Mouse (Mus musculus) brain, embryonic 14.5 days (tissue): ENCODE data around the gene Aplp1.

Experiments used
- CTCF ChIP-seq: fragments of 200-500 bp; IDR thresholded peaks from 2 replicates; pipeline ENCODE4 v1.5.1; 2012; ENCODE audit warnings: inconsistent platforms, mild to moderate bottlenecking, moderate library complexity, borderline replicate concordance; ENCODE audit not compliant: insufficient read depth, insufficient read length; ENCODE audit errors: extremely low read depth
- POLR2A ChIP-seq: fragments of 200-500 bp; IDR thresholded peaks from 2 replicates; pipeline ENCODE4 v1.6.1; 2012; ENCODE audit warnings: mild to moderate bottlenecking, inconsistent platforms, borderline replicate concordance; ENCODE audit not compliant: poor library complexity, insufficient read depth, insufficient read length, severe bottlenecking; ENCODE audit errors: extremely low read depth

DNA sequence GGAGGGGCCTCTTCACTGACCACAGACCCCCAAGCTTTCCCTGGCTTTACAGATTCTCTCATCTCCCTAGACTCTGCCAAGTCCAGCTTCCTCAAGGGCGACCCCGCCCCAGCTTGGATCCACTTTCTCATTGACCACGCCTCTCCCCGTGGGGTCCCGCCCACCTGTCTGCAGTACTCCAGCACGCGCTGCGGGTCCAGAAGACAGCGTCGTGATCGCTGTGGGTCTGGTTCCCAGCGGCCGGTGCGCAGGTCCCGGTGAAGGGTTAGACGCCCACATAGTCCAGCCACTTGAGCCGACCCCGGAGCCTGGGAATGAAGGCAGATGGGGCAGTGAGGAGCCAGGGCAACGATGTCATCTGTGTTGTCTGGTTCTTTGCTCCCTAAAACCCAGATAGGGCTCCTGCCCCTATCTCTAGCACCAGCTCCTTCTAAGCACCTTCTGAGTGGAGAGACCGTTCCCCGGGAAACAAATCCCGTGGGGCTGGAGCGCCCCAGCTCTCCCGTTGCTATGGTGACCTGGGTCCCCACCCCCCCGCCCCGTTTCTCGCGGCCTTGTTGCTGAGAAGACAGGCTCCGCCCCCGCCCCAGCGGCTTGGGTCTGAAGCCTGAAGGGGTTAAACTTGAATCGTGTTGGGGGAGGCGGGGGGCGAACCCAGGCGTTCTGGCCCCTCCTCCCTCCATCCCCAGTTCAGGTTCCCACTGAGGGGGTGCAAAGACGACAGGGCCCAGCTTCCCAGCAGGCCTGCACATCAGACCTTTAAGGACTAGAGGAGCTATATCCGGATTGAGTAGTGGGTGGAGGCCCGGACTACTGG lies 973 bp downstream of the Aplp1 start:
- TF ChIP-seq POLR2A (no peak), CTCF (no peak)
